Mouse (Mus musculus) liver, embryonic 11.5 days (tissue): ENCODE results near the gene Hipk4. TPM values are rescaled to one million over a fixed set of nuclear protein-coding genes. Genes with fewer than 3 reads are reported as not detected.

Source experiments
- ATAC-seq: fragments of 200-750 bp; cut with Nextera tagmentation; replicated peaks from 2 replicates; pipeline ENCODE4 v1.8.0; 2017; ENCODE audit warnings: moderate number of reproducible peaks, mild to moderate bottlenecking, moderate TSS enrichment, moderate library complexity; ENCODE audit not compliant: low FRiP score
- DNase-seq: peaks from one replicate; pipeline ENCODE4 v3.0.0-alpha.2; 2017; ENCODE audit warnings: low spot score
- H3K27ac ChIP-seq: fragments of 300-500 bp; sonication (generic); 2 replicates; pipeline ENCODE4 v1.5.1; 2014; ENCODE audit warnings: mild to moderate bottlenecking, low read depth, low read length, control low read depth
- H3K27me3 ChIP-seq: fragments of 300-500 bp; sonication (generic); replicated peaks from 2 replicates; pipeline ENCODE4 v1.6.1; 2014; ENCODE audit warnings: low read length, mixed read lengths; ENCODE audit not compliant: control insufficient read depth, insufficient read depth
- H3K36me3 ChIP-seq: fragments of 300-500 bp; sonication (generic); 2 replicates; pipeline ENCODE4 v1.6.1; 2014; ENCODE audit warnings: mild to moderate bottlenecking, low read length, moderate library complexity, mixed read lengths; ENCODE audit not compliant: control insufficient read depth, insufficient read depth
- H3K4me1 ChIP-seq: fragments of 300-500 bp; sonication (generic); replicated peaks from 2 replicates; pipeline ENCODE4 v1.6.1; 2014; ENCODE audit warnings: low read length, mixed read lengths; ENCODE audit not compliant: control insufficient read depth, insufficient read depth
- H3K4me2 ChIP-seq: fragments of 300-500 bp; sonication (generic); 2 replicates; pipeline ENCODE4 v1.6.1; 2014; ENCODE audit warnings: mild to moderate bottlenecking, control low read depth, moderate library complexity
- H3K4me3 ChIP-seq: fragments of 300-500 bp; sonication (generic); 2 replicates; pipeline ENCODE4 v1.5.1; 2014; ENCODE audit warnings: low read depth, low read length, control low read depth
- H3K9ac ChIP-seq: fragments of 300-500 bp; sonication (generic); 2 replicates; pipeline ENCODE4 v1.6.1; 2014; ENCODE audit warnings: low read depth, low read length, control low read depth
- H3K9me3 ChIP-seq: fragments of 300-500 bp; sonication (generic); 2 replicates; pipeline ENCODE4 v1.6.1; 2016; ENCODE audit warnings: low read length, inconsistent platforms, mixed read lengths; ENCODE audit not compliant: control insufficient read depth
- WGBS: fragments of 180-500 bp; shearing (Covaris S2); extraction: QIAGEN DNeasy Blood & Tissue Kit; methylation state at CpG from one replicate; pipeline ENCODE4 v1.1.7; 2014; 5-methylcytosine and 5-hydroxymethylcytosine counted together
- polyA plus RNA-seq: library from polyadenylated mRNA; unstranded; fragments of >200 nt; fragmentation: Nextera tagmentation; extraction: Ambion mirVana; gene quantifications from 2 replicates; pipeline ENCODE4 v1.2.1, GENCODE M21; 2014

Gene Hipk4
- polyA plus RNA-seq, 1 experiment from 2014 or later, result 0.33 TPM

DNA sequence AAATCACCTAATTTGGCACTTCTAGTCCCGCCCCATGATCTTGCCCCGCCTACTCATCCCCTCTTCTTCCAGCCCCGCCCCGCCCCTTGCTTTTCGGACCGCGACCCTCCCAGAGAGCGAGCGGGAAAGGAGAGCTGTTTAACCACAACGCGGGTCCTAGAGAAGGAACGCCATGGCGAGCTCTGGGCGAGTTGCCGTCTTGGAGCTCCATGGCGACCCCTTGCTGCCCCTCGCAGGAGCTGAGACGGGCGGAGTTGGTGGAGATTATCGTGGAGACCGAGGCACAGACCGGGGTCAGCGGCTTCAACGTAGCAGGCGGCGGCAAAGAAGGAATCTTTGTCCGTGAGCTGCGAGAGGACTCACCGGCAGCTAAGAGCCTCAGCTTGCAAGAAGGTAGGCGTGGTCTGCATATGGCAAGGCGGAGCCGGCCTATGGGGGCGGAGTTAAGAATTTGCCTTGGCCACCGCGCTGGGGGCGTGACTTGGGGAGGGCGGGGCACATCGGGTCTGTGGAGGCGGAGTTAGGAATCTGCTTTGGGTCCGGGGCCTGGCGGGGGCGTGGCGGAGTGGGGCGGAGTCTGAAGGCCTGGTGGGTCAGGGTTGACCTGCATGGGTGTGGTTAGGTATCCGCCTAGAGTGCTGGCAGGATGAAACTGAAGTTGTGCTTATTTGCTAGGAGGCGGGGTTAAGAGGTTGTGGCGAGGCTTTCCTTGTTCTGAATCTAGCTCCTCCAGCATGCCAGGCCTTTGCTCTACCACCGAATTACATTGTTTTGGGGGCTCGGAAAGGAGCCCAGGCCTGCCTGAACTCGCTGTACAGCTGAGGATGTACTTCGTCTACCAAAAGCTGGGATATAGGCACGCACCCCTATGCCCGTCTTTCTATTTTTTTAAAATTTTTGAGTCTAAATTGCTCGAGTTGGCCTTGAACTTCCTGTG, 15.1 kb upstream of the Hipk4 start:
- Histone ChIP-seq H3K27me3 (no peaks in the 10 kb centered on the region), H3K36me3 (no peaks in the 10 kb centered on the region), H3K27ac (peak overlapping the region; percentile 99), H3K9me3 (no peaks in the 10 kb centered on the region), H3K4me3 (peak overlapping the region; percentile 68), H3K4me2 (peak overlapping the region; percentile 80), H3K9ac (peak overlapping the region; percentile 76), H3K4me1 (peaks cover 7% of the 10 kb centered on the region)
- under 1% methylated on average over 54 of the region's 54 CpGs for WGBS
- ATAC-seq, result peak; percentile 93
- DNase-seq, result peak; percentile 100

DNA sequence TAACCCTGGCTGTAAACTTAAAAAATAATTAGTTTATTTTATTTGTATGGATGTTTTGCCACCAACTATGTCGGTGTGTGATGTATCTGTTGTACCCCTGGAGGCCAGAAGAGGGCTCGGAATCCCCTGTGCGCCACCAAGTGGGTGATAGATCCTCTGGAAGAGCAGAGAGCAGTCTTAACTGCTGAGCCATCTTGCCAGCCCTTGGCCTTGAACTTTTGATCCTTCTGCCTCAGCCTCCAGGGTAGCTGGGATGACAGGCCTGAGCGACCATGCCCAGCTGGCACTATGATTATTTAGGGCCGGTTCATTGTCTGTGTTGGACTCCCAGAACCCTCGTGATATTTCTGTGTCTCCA, 14.4 kb upstream of the Hipk4 start:
- ATAC-seq (peak; percentile 78), DNase-seq (peak; percentile 55)
- H3K36me3 ChIP-seq, result no peaks in the 10 kb centered on the region
- H3K4me3 ChIP-seq, result peak overlapping the region; percentile 68
- 20% methylated on average over 6 of the region's 6 CpGs for WGBS
- H3K9me3 ChIP-seq, result no peaks in the 10 kb centered on the region
- peak overlapping the region; percentile 80 for H3K4me2 ChIP-seq
- H3K9ac ChIP-seq, result no peak overlapping the region
- peak overlapping the region; percentile 82 for H3K27ac ChIP-seq
- H3K4me1 ChIP-seq, result peaks cover 7% of the 10 kb centered on the region
- no peaks in the 10 kb centered on the region for H3K27me3 ChIP-seq

DNA sequence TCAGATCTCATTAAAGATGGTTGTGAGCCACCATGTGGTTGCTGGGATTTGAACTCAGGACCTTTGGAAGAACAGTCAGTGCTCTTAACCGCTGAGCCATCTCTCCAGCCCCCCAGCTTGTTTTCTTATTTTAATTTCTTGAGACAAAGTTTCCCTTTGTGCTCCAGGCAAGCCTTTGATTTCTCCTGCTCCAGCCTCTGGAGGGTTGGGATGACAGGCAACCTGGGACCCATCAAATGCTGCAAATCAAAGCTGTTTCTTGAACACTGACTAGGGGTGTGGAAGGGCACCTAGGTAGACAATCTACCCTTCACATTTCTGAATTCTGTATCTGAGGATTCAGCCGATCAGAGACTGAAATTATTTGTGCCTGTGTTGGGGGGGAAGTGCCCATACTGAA, 12.3 kb upstream of the Hipk4 start:
- DNase-seq (no peak), ATAC-seq (no peak)
- WGBS, result 90% methylated on average over 2 of the region's 2 CpGs
- H3K27ac ChIP-seq, result no peak overlapping the region
- H3K4me1 ChIP-seq, result peaks cover 7% of the 10 kb centered on the region
- H3K9me3 ChIP-seq, result no peaks in the 10 kb centered on the region
- H3K4me3 ChIP-seq, result no peak overlapping the region
- no peak overlapping the region for H3K4me2 ChIP-seq
- H3K9ac ChIP-seq, result no peak overlapping the region
- H3K36me3 ChIP-seq, result no peaks in the 10 kb centered on the region
- H3K27me3 ChIP-seq, result no peaks in the 10 kb centered on the region

DNA sequence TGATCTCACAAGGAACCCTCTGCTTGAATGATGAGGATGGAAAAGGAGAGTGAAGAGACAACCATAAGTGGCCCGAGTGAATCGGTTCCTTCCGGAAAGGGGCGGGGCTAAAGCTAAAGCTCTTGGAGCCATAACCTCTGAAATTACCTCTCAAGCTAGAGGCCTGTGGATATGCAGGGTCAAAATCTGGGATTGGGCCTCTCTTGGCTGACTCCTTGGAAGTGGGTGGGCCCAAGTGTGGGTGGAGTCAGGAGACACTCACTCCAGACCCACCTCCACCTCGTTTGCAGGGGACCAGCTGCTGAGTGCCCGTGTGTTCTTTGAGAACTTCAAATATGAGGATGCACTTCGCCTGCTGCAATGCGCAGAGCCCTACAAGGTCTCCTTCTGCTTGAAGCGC, 8.1 kb upstream of the Hipk4 start:
- peaks cover 3% of the 10 kb centered on the region; the same call in 1 of the 2 replicates for H3K36me3 ChIP-seq
- ATAC-seq (no peak), DNase-seq (no peak)
- WGBS, result 72% methylated on average over 9 of the region's 9 CpGs
- no peak overlapping the region for H3K4me2 ChIP-seq
- no peaks in the 10 kb centered on the region for H3K27me3 ChIP-seq
- no peak overlapping the region for H3K9ac ChIP-seq
- H3K4me1 ChIP-seq, result no peaks in the 10 kb centered on the region
- no peak overlapping the region for H3K27ac ChIP-seq
- no peak overlapping the region for H3K4me3 ChIP-seq
- H3K9me3 ChIP-seq, result no peaks in the 10 kb centered on the region

DNA sequence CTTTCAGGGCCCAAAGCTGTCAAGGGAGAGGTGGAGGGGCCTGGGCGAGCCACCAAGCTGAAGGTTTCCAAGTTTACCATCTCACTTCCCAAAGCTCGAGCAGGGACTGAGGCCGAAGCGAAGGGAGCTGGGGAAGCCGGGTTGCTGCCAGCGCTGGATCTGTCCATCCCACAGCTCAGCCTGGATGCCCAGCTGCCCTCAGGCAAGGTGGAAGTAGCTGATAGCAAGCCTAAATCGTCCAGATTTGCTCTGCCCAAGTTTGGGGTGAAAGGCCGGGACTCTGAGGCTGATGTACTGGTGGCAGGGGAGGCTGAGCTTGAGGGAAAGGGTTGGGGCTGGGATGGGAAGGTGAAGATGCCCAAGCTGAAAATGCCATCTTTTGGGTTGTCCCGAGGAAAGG, 4.8 kb upstream of the Hipk4 start:
- no peak overlapping the region for H3K9ac ChIP-seq
- no peak overlapping the region for H3K27ac ChIP-seq
- ATAC-seq (no peak), DNase-seq (no peak)
- 74% methylated on average over 9 of the region's 9 CpGs for WGBS
- H3K36me3 ChIP-seq, result peaks cover 3% of the 10 kb centered on the region; the same call in 1 of the 2 replicates
- H3K27me3 ChIP-seq, result no peaks in the 10 kb centered on the region
- no peak overlapping the region for H3K4me2 ChIP-seq
- no peak overlapping the region for H3K4me3 ChIP-seq
- no peaks in the 10 kb centered on the region for H3K4me1 ChIP-seq
- no peaks in the 10 kb centered on the region for H3K9me3 ChIP-seq

DNA sequence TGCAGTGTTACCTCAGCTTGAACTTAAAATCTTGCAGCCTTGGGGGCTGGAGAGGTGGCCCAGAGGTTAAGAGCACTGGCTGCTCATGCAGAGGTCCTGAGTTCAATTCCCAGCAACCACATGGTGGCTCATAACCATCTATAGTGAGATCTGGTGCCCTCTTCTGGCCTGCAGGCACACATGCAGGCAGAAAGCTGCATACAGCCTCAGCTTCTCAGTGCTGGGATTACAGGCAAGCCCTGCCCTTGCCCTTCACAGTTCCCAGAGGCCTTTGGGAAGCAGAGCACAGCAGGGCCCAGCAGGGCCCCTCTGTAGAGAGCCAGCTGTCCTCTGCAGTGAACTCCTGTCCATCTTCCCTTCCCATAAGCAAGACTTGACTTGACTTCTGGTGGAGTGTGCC, 3.0 kb upstream of the Hipk4 start:
- ATAC-seq, result no peak
- H3K4me2 ChIP-seq, result no peak overlapping the region
- H3K4me1 ChIP-seq, result no peaks in the 10 kb centered on the region
- H3K27me3 ChIP-seq, result no peaks in the 10 kb centered on the region
- H3K9ac ChIP-seq, result no peak overlapping the region
- H3K4me3 ChIP-seq, result no peak overlapping the region
- H3K9me3 ChIP-seq, result no peaks in the 10 kb centered on the region
- peaks cover 3% of the 10 kb centered on the region; the same call in 1 of the 2 replicates for H3K36me3 ChIP-seq
- DNase-seq, result no peak
- H3K27ac ChIP-seq, result no peak overlapping the region

DNA sequence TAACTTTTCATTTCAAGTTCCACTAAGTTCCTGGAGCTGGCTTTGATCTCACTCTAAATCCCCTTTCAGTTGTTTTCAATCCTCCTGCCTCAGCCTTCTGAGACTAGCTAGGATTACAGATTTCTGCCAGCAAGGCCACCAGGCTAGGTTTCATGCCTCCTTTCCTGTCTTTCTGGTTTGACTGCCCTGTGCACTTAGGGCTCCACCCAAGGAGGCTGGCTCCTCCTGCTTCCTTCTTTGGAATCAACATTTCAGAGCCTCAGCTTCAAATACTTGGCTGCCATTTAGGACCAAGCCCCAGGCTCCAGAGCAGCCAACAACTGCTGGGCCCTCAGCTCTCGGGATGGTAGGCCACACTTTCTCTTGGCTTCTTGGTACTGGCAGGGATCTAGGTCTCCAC, 2.5 kb upstream of the Hipk4 start:
- no peak overlapping the region for H3K4me3 ChIP-seq
- no peaks in the 10 kb centered on the region for H3K27me3 ChIP-seq
- H3K27ac ChIP-seq, result no peak overlapping the region
- ATAC-seq (no peak), DNase-seq (no peak)
- H3K9me3 ChIP-seq, result no peaks in the 10 kb centered on the region
- no peak overlapping the region for H3K4me2 ChIP-seq
- 71% methylated on average over 1 of the region's 1 CpGs for WGBS
- no peak overlapping the region for H3K9ac ChIP-seq
- peaks cover 3% of the 10 kb centered on the region; the same call in 1 of the 2 replicates for H3K36me3 ChIP-seq
- 0 out of 2 replicates have a peak, but pooled peaks cover under 1% of the 10 kb centered on the region for H3K4me1 ChIP-seq

DNA sequence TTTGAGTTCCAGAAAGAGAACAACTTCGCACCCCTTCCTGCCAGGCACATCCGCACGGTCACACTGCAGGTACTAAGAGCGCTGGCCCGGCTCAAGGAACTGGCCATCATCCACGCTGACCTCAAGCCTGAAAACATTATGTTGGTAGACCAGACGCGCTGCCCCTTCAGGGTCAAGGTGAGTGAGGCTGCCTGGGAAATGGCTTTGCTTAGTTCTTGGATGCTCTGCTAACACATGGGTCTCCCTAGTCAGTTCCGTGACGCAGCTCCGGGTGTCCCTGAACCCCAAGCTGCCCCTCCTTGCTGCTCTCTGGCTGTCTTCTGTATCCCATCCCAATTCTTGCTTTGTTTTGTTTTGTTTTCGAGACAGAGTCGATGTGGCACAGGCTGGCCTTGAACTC, 738 bp downstream of the Hipk4 start:
- no peak overlapping the region for H3K4me2 ChIP-seq
- H3K9me3 ChIP-seq, result no peaks in the 10 kb centered on the region
- no peak overlapping the region for H3K4me3 ChIP-seq
- whole genome bisulfite sequencing, result 95% methylated on average over 13 of the region's 13 CpGs
- no peak for DNase-seq
- ATAC-seq, result no peak
- H3K36me3 ChIP-seq, result no peaks in the 10 kb centered on the region
- no peaks in the 10 kb centered on the region for H3K27me3 ChIP-seq
- H3K9ac ChIP-seq, result no peak overlapping the region
- peaks cover 7% of the 10 kb centered on the region for H3K4me1 ChIP-seq
- H3K27ac ChIP-seq, result no peak overlapping the region
